Mouse (Mus musculus) lung, postnatal 0 days (tissue): ENCODE data around the gene Gm42674. TPM values are rescaled to one million over a fixed set of nuclear protein-coding genes. Genes with fewer than 3 reads are reported as not detected.
A peak's percentile ranks its signal among the peaks of the same experiment; 100 is the strongest.

Experiments used
- ATAC-seq: fragments of 200-750 bp; cut with Nextera tagmentation; 2 replicates; pipeline ENCODE4 v1.8.0; 2017; ENCODE audit warnings: moderate library complexity
- DNase-seq: peaks from one replicate; pipeline ENCODE4 v3.0.0-alpha.2; 2016; ENCODE audit warnings: low spot score
- H3K27ac ChIP-seq: fragments of 300-500 bp; sonication (generic); 2 replicates; pipeline ENCODE4 v1.5.1; 2014; ENCODE audit warnings: antibody characterized with exemption, mild to moderate bottlenecking, low read length, mixed read lengths
- H3K27me3 ChIP-seq: fragments of 300-500 bp; sonication (generic); replicated peaks from 2 replicates; pipeline ENCODE4 v1.6.1; 2014; ENCODE audit warnings: low read length, mixed read lengths; ENCODE audit not compliant: insufficient read depth
- H3K36me3 ChIP-seq: fragments of 300-500 bp; sonication (generic); 2 replicates; pipeline ENCODE4 v1.6.1; 2014; ENCODE audit warnings: low read length, mixed read lengths; ENCODE audit not compliant: insufficient read depth
- H3K4me1 ChIP-seq: fragments of 300-500 bp; sonication (generic); 2 replicates; pipeline ENCODE4 v1.6.1; 2014; ENCODE audit warnings: antibody characterized with exemption, low read depth, low read length, mixed read lengths; ENCODE audit not compliant: insufficient read depth
- H3K4me2 ChIP-seq: fragments of 300-500 bp; sonication (generic); replicated peaks from 2 replicates; pipeline ENCODE4 v1.6.1; 2014; ENCODE audit warnings: low read depth, mild to moderate bottlenecking, low read length, moderate library complexity, mixed read lengths
- H3K4me3 ChIP-seq: fragments of 300-500 bp; sonication (generic); 2 replicates; pipeline ENCODE4 v1.5.1; 2014; ENCODE audit warnings: low read depth, low read length
- H3K9ac ChIP-seq: fragments of 300-500 bp; sonication (generic); replicated peaks from 2 replicates; pipeline ENCODE4 v1.6.1; 2014; ENCODE audit warnings: low read depth, mild to moderate bottlenecking
- H3K9me3 ChIP-seq: fragments of 300-500 bp; sonication (generic); 2 replicates; pipeline ENCODE4 v1.6.1; 2016; ENCODE audit warnings: low read length, mixed read lengths
- CTCF ChIP-seq: IDR thresholded peaks from 2 replicates; pipeline ENCODE4 v1.5.1; 2016; ENCODE audit warnings: antibody characterized with exemption, mild to moderate bottlenecking
- EP300 ChIP-seq: IDR thresholded peaks from 2 replicates; pipeline ENCODE4 v1.6.1; 2016; ENCODE audit warnings: antibody characterized with exemption, mild to moderate bottlenecking, control low read depth
- WGBS: fragments of 180-500 bp; shearing (Covaris S2); extraction: QIAGEN DNeasy Blood & Tissue Kit; methylation state at CpG from one replicate; pipeline ENCODE4 v1.1.7; 2014; 5-methylcytosine and 5-hydroxymethylcytosine counted together
- polyA plus RNA-seq: library from polyadenylated mRNA; unstranded; fragments of >200 nt; fragmentation: Nextera tagmentation; extraction: Ambion mirVana; gene quantifications from 2 replicates; pipeline ENCODE4 v1.2.1, GENCODE M21; 2015

The Gm42674 gene
- polyA plus RNA-seq, 1 experiment from 2014 or later, result not detected

GRCm38 (mm10) chr3:90603623-90604022, 1.9 kb downstream of the Gm42674 start, which contains the start of gene S100a4:
Gene S100a4, plus strand, starts transcription at chr3:90603771.
- WGBS, result 71% methylated on average over 3 of the region's 3 CpGs

GRCm38 (mm10) chr3:90604416-90604815, 2.7 kb downstream of the Gm42674 start:
- H3K9ac ChIP-seq, result no peak overlapping the region
- TF ChIP-seq CTCF, result no peak
- 0 out of 2 replicates have a peak, but pooled peaks have one; percentile 10 for TF ChIP-seq EP300
- no peak overlapping the region for H3K4me2 ChIP-seq
- WGBS, result 23% methylated on average over 4 of the region's 4 CpGs
- peaks cover 9% of the 10 kb centered on the region for H3K4me1 ChIP-seq
- no peak overlapping the region for H3K4me3 ChIP-seq
- H3K27me3 ChIP-seq, result no peaks in the 10 kb centered on the region
- H3K27ac ChIP-seq, result peak overlapping the region; percentile 68
- no peaks in the 10 kb centered on the region for H3K9me3 ChIP-seq
- peak; percentile 88 for ATAC-seq
- DNase-seq, result peak; percentile 86
- no peaks in the 10 kb centered on the region for H3K36me3 ChIP-seq

More at GRCm38 (mm10) chr3:90603623-90604022, 1.9 kb downstream of the Gm42674 start, which contains the start of gene S100a4:
- H3K4me3 ChIP-seq, result no peak within 1 kb of the TSS
- ATAC-seq (no peak), DNase-seq (no peak)
- TF ChIP-seq CTCF (no peak), EP300 (no peak)
- H3K36me3 ChIP-seq, result no peaks in the 10 kb centered on the region
- H3K27me3 ChIP-seq, result no peaks in the 10 kb centered on the region
- H3K4me1 ChIP-seq, result peaks cover 9% of the 10 kb centered on the region
- H3K4me2 ChIP-seq, result no peak within 1 kb of the TSS
- H3K9me3 ChIP-seq, result no peaks in the 10 kb centered on the region
- peak within 1 kb of the TSS; percentile 68 for H3K27ac ChIP-seq
- no peak within 1 kb of the TSS for H3K9ac ChIP-seq

- Histone ChIP-seq H3K27me3 (no peaks in the 10 kb centered on the region), H3K4me2 (no peak overlapping the region), H3K4me3 (no peak overlapping the region), H3K9ac (no peak overlapping the region), H3K36me3 (no peaks in the 10 kb centered on the region), H3K4me1 (peaks cover 9% of the 10 kb centered on the region), H3K9me3 (no peaks in the 10 kb centered on the region), H3K27ac (peak overlapping the region; percentile 68)
- TF ChIP-seq EP300 (no peak), CTCF (no peak)
- DNase-seq (peak; percentile 23), ATAC-seq (peak; percentile 48)
- 74% methylated on average over 3 of the region's 3 CpGs for WGBS
These were observed 3.3 kb downstream of the Gm42674 start for GRCm38 (mm10) chr3:90605049-90605448.

GRCm38 (mm10) chr3:90605736-90606135, 4.0 kb downstream of the Gm42674 start:
- H3K4me1 ChIP-seq, result peaks cover 9% of the 10 kb centered on the region
- DNase-seq, result no peak

GRCm38 (mm10) chr3:90606185-90606584, 4.5 kb downstream of the Gm42674 start:
- Histone ChIP-seq H3K9me3 (no peaks in the 10 kb centered on the region), H3K36me3 (no peaks in the 10 kb centered on the region), H3K4me3 (no peak overlapping the region), H3K9ac (no peak overlapping the region), H3K27me3 (no peaks in the 10 kb centered on the region), H3K4me1 (peaks cover 9% of the 10 kb centered on the region), H3K4me2 (no peak overlapping the region), H3K27ac (no peak overlapping the region)
- 70% methylated on average over 6 of the region's 6 CpGs for WGBS
- TF ChIP-seq CTCF (no peak), EP300 (no peak)
- DNase-seq, result peak; percentile 50
- ATAC-seq, result peak; percentile 35; the same call in 1 of the 2 replicates

More at GRCm38 (mm10) chr3:90605736-90606135, 4.0 kb downstream of the Gm42674 start:
- no peak overlapping the region for H3K27ac ChIP-seq
- ATAC-seq, result no peak
- no peaks in the 10 kb centered on the region for H3K9me3 ChIP-seq
- 75% methylated on average over 2 of the region's 2 CpGs for WGBS
- no peak overlapping the region for H3K4me3 ChIP-seq
- no peak for TF ChIP-seq CTCF
- TF ChIP-seq EP300, result no peak
- no peaks in the 10 kb centered on the region for H3K27me3 ChIP-seq
- H3K4me2 ChIP-seq, result no peak overlapping the region
- no peak overlapping the region for H3K9ac ChIP-seq
- H3K36me3 ChIP-seq, result no peaks in the 10 kb centered on the region

GRCm38 (mm10) chr3:90607361-90607760, 5.7 kb downstream of the Gm42674 start:
- TF ChIP-seq CTCF (no peak), EP300 (no peak)
- no peak overlapping the region for H3K27ac ChIP-seq
- H3K4me1 ChIP-seq, result peaks cover 9% of the 10 kb centered on the region
- H3K4me3 ChIP-seq, result no peak overlapping the region
- H3K9me3 ChIP-seq, result no peaks in the 10 kb centered on the region
- H3K36me3 ChIP-seq, result no peaks in the 10 kb centered on the region
- 86% methylated on average over 3 of the region's 3 CpGs for WGBS
- no peak for DNase-seq
- no peak overlapping the region for H3K9ac ChIP-seq
- no peak overlapping the region for H3K4me2 ChIP-seq
- H3K27me3 ChIP-seq, result no peaks in the 10 kb centered on the region
- no peak for ATAC-seq
